Mouse (Mus musculus) limb, embryonic 14.5 days (tissue): Measurements from ENCODE around the gene Crtc1. TPM values are rescaled to one million over a fixed set of nuclear protein-coding genes. Genes with fewer than 3 reads are reported as not detected.

Experiments used
- ATAC-seq: fragments of 200-750 bp; cut with Nextera tagmentation; 2 replicates; pipeline ENCODE4 v1.8.0; 2017; ENCODE audit warnings: low read depth, moderate number of reproducible peaks, moderate TSS enrichment; ENCODE audit not compliant: low FRiP score
- DNase-seq: peaks from one replicate; pipeline ENCODE4 v3.0.0-alpha.2; 2015; ENCODE audit warnings: low spot score
- H3K27ac ChIP-seq: fragments of 300-500 bp; sonication (generic); replicated peaks from 2 replicates; pipeline ENCODE4 v1.5.1; 2014; ENCODE audit warnings: low read depth, mild to moderate bottlenecking, low read length, moderate library complexity, mixed read lengths
- H3K27me3 ChIP-seq: fragments of 300-500 bp; sonication (generic); 2 replicates; pipeline ENCODE4 v1.6.1; 2014; ENCODE audit warnings: low read length, mixed read lengths; ENCODE audit not compliant: control insufficient read depth, insufficient read depth
- H3K36me3 ChIP-seq: fragments of 300-500 bp; sonication (generic); 2 replicates; pipeline ENCODE4 v1.6.1; 2014; ENCODE audit warnings: mild to moderate bottlenecking, low read length, moderate library complexity, mixed read lengths; ENCODE audit not compliant: control insufficient read depth, insufficient read depth
- H3K4me1 ChIP-seq: fragments of 300-500 bp; sonication (generic); 2 replicates; pipeline ENCODE4 v1.6.1; 2014; ENCODE audit warnings: antibody characterized with exemption, low read length, mixed read lengths; ENCODE audit not compliant: control insufficient read depth, insufficient read depth
- H3K4me2 ChIP-seq: fragments of 300-500 bp; sonication (generic); replicated peaks from 2 replicates; pipeline ENCODE4 v1.6.1; 2014; ENCODE audit warnings: low read depth, mild to moderate bottlenecking, low read length, moderate library complexity; ENCODE audit not compliant: severe bottlenecking
- H3K4me3 ChIP-seq: fragments of 300-500 bp; sonication (generic); replicated peaks from 2 replicates; pipeline ENCODE4 v1.5.1; 2014; ENCODE audit warnings: low read length
- H3K9ac ChIP-seq: fragments of 300-500 bp; sonication (generic); 2 replicates; pipeline ENCODE4 v1.6.1; 2014; ENCODE audit warnings: mild to moderate bottlenecking, low read depth, low read length, moderate library complexity; ENCODE audit not compliant: severe bottlenecking
- H3K9me3 ChIP-seq: fragments of 300-500 bp; sonication (generic); 2 replicates; pipeline ENCODE4 v1.6.1; 2016; ENCODE audit warnings: low read length; ENCODE audit not compliant: control insufficient read depth
- POLR2A ChIP-seq: fragments of 200-500 bp; IDR thresholded peaks from 2 replicates; pipeline ENCODE4 v1.8.0; 2012; ENCODE audit warnings: inconsistent platforms, mild to moderate bottlenecking, moderate library complexity, borderline replicate concordance; ENCODE audit not compliant: insufficient read depth, insufficient read length; ENCODE audit errors: extremely low read depth
- WGBS: fragments of 180-500 bp; shearing (Covaris S2); extraction: QIAGEN DNeasy Blood & Tissue Kit; methylation state at CpG from one replicate; pipeline ENCODE4 v1.1.7; 2014; 5-methylcytosine and 5-hydroxymethylcytosine counted together
- polyA plus RNA-seq, 2 experiments: library from polyadenylated mRNA; depleted of rRNA in 1 of 2; stranded (reverse) in 1 of 2; unstranded in 1 of 2; fragments of >200 nt; fragmentation: Nextera tagmentation in 1 of 2; extraction: Ambion mirVana in 1 of 2; gene quantifications; 2 replicates each; pipeline versions ENCODE4 v1.2.1 to v1.2.3; 2012 to 2014

The Crtc1 gene
- polyA plus RNA-seq, 2 experiments, result 26.3 to 37.8 TPM

DNA sequence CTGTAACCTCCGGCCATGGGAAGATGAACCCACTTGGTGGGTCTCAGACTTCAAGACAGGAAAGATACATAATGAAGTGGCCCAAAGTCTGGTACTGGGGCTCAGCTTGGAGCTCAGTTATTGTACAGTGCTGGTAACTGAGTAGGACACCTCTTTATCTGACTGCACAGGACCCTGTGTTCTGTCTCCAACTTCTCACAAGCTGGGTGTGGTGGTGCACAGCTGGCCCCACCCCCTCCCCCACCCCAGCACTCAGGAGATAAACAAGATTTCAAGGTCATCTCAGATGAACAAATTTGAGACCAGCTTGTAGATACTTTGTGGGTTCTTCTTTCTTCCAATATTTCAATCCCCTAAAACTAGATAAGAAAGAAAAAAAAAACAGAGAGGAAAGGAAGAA, 83.3 kb downstream of the Crtc1 start:
- WGBS, result 85% methylated on average over 1 of the region's 1 CpGs
- no peak for TF ChIP-seq POLR2A
- H3K9me3 ChIP-seq, result no peaks in the 10 kb centered on the region
- no peak overlapping the region for H3K9ac ChIP-seq
- H3K27me3 ChIP-seq, result no peaks in the 10 kb centered on the region
- ATAC-seq, result no peak
- H3K4me2 ChIP-seq, result no peak overlapping the region
- no peak overlapping the region for H3K4me3 ChIP-seq
- no peak for DNase-seq
- H3K27ac ChIP-seq, result no peak overlapping the region
- peaks cover under 1% of the 10 kb centered on the region; the same call in 1 of the 2 replicates for H3K36me3 ChIP-seq
- H3K4me1 ChIP-seq, result peaks cover 16% of the 10 kb centered on the region

DNA sequence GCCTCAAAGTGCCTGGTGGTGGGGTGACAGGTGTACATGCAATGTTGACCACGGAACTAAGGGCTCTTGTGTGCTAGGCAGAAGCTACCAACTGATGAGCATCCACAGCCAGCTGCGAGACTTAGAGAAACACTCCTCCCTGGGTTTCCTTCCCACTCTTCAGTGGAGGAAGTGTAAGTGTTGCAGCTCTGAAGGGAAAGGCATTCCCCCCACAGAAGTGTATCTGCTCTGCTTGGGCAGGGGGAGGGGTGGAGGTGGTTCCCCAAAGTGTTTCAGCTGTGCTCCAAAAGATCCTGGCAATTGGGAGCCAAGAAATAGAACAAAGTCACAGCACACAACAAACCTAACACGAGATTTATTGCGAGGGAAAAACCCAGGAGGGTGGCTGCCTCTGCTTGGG, 85.4 kb downstream of the Crtc1 start:
- WGBS, result 65% methylated on average over 4 of the region's 4 CpGs
- Histone ChIP-seq H3K9ac (no peak overlapping the region), H3K27ac (peak overlapping the region; percentile 11; the same call in 1 of the 2 replicates), H3K4me1 (peaks cover 25% of the 10 kb centered on the region), H3K4me2 (peak overlapping the region; percentile 50), H3K36me3 (peaks cover 18% of the 10 kb centered on the region), H3K27me3 (no peaks in the 10 kb centered on the region), H3K4me3 (peak overlapping the region; percentile 99), H3K9me3 (no peaks in the 10 kb centered on the region)
- no peak for TF ChIP-seq POLR2A
- DNase-seq (no peak), ATAC-seq (no peak)

DNA sequence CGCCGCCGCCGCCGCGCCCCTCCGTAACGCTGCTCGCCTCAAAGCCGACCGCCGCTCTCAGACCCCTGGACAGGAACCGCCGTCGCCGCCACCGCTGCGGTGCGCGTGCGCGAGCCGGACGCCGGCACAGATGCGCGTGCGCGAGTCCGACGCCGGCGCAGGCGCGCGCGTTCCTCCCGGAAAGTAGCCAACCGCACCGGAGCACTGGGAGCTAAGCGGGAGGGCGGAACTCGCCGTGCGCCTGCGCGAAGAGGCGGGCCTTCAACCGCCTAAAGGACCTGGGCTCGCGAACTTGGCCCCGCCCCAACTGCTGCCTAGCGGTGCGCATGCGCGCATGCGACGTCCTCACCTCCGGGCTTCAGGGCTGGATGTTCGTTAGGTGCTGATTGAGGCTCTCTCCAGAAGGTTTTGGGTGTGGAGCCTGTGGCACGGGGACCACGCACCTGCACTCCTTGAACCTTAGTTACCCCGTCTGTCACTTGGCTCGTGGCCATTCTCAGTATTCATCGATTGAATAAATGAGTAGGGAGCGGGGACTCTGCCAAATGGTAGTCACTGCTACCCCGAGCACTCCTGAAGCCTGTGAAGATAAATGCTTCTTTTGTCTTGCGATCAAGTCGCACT, 86.1 kb downstream of the Crtc1 start, which contains the start of gene Upf1:
Upf1 (minus strand) TSS at position 85 of the 624 bp plus-strand sequence.
- peaks cover 25% of the 10 kb centered on the region for H3K36me3 ChIP-seq
- H3K9ac ChIP-seq, result peak within 1 kb of the TSS; percentile 93
- peak within 1 kb of the TSS; percentile 95 for H3K4me2 ChIP-seq
- no peaks in the 10 kb centered on the region for H3K9me3 ChIP-seq
- peak within 1 kb of the TSS; percentile 83 for H3K27ac ChIP-seq
- peak within 1 kb of the TSS; percentile 99 for H3K4me3 ChIP-seq
- peaks cover 27% of the 10 kb centered on the region for H3K4me1 ChIP-seq
- TF ChIP-seq POLR2A, result peak; percentile 82; the same call in 1 of the 2 replicates
- peak; percentile 92 for ATAC-seq
- H3K27me3 ChIP-seq, result no peaks in the 10 kb centered on the region
- DNase-seq, result peak; percentile 97
- WGBS, result under 1% methylated on average over 40 of the region's 69 CpGs

DNA sequence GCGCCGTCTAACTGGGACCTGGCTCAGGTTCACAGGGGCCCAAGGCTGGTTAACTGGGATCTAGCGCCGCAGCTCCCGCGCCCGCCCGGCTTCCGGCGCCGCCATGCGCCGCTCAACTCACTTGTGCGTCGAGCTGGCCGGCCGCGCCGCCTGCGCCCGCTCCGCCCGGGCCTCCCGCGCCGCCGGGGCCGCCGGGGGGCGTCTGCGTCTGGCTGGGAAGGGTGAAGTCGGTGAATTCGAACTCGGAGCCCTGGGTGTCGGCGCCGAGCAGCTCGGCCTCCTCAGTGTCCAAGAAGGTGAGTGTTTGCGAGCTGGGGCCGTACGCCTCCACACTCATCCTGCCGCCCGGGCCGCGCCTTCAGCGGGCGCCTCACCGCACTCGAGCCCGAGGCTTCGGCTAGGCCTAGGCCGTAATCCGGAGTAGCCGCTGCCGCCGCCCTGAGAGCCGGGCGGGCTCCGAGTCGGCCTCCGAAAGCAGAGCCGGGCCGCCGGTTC, 86.7 kb downstream of the Crtc1 start:
- peak; percentile 56 for ATAC-seq
- DNase-seq, result no peak
- Histone ChIP-seq H3K4me1 (peaks cover 28% of the 10 kb centered on the region), H3K36me3 (peaks cover 26% of the 10 kb centered on the region), H3K4me2 (peak overlapping the region; percentile 95), H3K27me3 (no peaks in the 10 kb centered on the region), H3K9ac (peak overlapping the region; percentile 93), H3K27ac (peak overlapping the region; percentile 83), H3K9me3 (no peaks in the 10 kb centered on the region), H3K4me3 (peak overlapping the region; percentile 99)
- TF ChIP-seq POLR2A, result no peak
- 0% methylated on average over 38 of the region's 64 CpGs for WGBS

DNA sequence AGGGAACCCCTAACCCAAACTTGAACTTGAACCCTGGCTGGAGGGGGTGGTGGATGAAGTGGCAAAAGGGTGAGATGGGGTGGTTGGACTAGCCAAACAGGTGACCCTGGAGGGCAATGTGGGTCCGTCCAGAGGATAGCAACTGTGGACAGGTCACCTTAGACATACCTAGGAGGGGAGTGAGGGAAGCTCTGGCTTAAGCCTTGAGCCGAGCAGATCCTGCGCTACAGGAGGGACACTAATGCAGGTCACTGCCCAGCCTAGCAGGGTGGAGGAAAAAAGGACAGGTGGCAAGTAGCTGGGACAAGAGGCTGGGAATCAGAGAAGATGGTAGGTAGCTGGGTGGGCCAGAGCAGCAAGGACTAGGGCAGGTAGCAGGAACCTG, 87.4 kb downstream of the Crtc1 start:
- H3K27ac ChIP-seq, result no peak overlapping the region
- no peaks in the 10 kb centered on the region for H3K9me3 ChIP-seq
- H3K4me1 ChIP-seq, result peaks cover 28% of the 10 kb centered on the region

More for the DNA sequence above, 87.4 kb downstream of the Crtc1 start:
- no peak for ATAC-seq
- no peaks in the 10 kb centered on the region for H3K27me3 ChIP-seq
- WGBS, result 24% methylated on average over 3 of the region's 3 CpGs
- peak overlapping the region; percentile 93 for H3K9ac ChIP-seq
- DNase-seq, result no peak
- H3K4me3 ChIP-seq, result peak overlapping the region; percentile 99
- TF ChIP-seq POLR2A, result no peak
- H3K36me3 ChIP-seq, result peaks cover 27% of the 10 kb centered on the region
- H3K4me2 ChIP-seq, result peak overlapping the region; percentile 95
